Mouse (Mus musculus) layer of hippocampus, postnatal 36 days (tissue): ENCODE results near the gene Ppil1. TPM values are rescaled to one million over a fixed set of nuclear protein-coding genes. Genes with fewer than 3 reads are reported as not detected.
"Not testable (repeated sequence)": the region's sequence is repeated elsewhere in the genome, so short reads cannot be mapped to it uniquely, and the experiment has no call there.

Source experiments
- DNase-seq, 2 experiments: peaks; one replicate each; pipeline ENCODE4 v3.0.0; 2022
- total RNA-seq, 2 experiments: library from RNA; stranded (reverse); gene quantifications; 2 replicates each; pipeline ENCODE4 v1.2.3; 2021

Gene Ppil1
- total RNA-seq, 2 experiments from 2014 or later: 17.6 to 17.9 TPM

- DNase-seq: no peak
Observed at GRCm38 (mm10) chr17:29280422-29280821, 16.4 kb upstream of the Ppil1 start.

DNA sequence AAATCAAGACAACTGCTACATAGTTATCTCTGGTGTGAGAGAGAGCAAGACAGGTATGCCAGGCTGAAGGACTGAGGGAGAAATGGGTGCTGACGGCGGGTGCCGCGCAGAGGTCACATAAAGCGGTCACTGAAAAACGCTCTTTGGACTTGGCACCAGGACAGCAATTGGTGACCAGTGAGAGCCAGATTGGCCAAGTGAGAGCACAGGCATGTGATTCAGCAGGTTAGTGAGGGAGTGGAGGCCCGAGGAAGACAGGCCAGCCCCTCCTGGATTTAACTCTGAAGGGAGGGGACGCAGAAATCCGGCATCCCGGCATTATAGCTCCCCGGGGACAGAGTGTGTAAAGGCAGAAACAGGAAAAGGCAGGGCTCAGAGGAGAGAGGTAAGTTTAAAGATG is 9.9 kb upstream of the Ppil1 start:
- DNase-seq: no peak

DNA sequence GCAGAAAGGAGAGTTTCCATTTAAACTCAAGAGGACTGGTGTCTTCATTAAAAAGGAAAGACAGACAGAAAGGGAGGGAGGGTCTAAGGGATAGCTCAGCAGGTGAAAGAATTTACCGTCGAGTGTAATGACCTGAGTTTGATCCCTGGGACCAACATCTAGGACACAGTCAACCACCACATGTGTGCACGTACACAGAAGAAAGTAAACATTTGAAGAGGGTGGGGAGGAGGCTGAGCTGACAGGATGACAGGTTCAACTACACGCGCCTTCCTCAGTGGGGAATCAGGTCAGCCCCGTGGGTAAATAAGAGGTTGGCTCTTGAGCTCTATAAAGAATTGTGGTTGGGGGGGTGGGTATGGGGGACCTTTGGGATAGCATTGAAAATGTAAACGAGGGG is 9.2 kb upstream of the Ppil1 start:
- DNase-seq: no peak

DNA sequence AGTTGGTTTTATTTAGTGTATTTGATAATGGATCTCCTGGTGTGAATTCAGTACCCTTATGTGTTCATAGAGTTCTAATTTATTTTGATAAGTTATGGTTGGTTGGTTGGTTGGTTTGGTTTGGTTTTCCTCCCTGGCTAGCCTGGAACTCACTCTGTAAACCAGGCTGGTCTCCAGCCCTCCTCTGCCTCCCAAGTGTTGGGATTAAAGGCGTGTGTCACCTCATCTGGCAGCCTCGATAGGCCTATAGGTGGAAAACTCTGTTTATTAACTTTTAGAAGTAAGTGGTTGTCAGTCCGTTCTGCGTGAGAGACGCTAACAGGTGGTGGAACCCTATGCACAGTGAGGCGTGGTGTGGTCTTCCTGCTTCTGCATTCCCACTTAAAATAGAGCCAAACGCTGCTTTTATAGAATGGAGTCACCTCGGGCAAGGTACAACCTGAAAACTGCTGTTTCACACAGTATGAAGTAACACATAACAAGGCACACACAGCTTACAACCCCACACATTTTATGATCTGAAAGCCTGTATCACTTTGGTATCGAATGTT is 6.2 kb upstream of the Ppil1 start:
- DNase-seq: no peak

GRCm38 (mm10) chr17:29269349-29269706 is 5.3 kb upstream of the Ppil1 start:
- DNase-seq: no peak

DNA sequence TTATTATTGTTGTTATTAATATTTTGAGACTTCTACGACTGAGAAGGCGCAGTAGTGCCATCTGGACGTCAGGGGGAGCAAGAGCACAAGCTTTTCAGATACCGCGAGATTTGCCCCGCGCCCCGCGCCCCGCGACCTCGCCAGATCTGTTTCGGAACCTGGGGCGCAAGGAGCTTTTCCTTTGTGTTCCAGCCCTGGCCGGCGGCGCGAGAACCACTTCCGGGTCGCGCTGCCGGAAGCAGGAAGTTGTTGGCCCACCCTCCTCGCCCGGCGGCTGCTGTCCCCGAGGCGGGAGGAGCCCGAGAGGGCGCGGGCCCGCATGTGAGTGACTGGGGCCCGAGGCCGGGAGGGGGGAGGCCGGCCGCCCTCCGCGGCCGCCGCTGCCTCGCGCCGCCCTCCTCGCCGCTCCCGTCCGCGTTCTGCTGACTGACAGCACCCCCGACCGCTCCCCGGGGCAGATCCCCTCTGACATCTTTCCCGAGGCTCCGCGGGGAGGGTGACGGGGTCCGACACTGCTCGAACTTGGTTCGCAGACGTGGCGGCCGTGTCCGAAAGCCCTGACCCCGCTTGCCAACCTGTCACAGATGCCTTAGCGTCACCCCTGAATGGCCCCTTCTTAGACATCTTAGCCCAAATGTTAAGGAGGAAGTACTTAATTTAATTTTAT is 4.8 kb upstream of the Ppil1 start, which contains the start of gene BC004004:
BC004004 (plus strand) TSS at position 107 of the 667 bp plus-strand sequence.
- peak; percentile 93 for DNase-seq

GRCm38 (mm10) chr17:29267931-29268681 is 4.1 kb upstream of the Ppil1 start:
- DNase-seq: no peak

DNA sequence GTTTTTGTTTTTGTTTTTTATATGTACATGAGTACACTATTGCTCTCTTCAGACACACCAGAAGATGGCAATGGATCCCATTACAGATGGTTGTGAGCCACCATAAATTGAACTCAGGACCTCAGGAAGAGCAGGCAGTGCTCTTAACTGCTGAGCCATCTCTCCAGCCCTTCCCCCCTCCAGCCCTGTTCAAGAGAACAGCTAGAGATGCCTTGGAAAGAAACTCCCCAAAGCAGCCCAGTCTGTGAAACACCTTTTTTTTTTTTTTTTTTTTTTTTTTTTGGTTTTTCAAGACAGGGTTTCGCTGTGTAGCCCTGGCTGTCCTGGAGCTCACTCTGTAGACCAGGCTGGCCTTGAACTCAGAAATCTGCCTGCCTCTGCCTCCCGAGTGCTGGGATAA is 3.1 kb upstream of the Ppil1 start:
- not testable (repeated sequence) for DNase-seq

GRCm38 (mm10) chr17:29264760-29265159 is 774 bp upstream of the Ppil1 start:
- no peak for DNase-seq

DNA sequence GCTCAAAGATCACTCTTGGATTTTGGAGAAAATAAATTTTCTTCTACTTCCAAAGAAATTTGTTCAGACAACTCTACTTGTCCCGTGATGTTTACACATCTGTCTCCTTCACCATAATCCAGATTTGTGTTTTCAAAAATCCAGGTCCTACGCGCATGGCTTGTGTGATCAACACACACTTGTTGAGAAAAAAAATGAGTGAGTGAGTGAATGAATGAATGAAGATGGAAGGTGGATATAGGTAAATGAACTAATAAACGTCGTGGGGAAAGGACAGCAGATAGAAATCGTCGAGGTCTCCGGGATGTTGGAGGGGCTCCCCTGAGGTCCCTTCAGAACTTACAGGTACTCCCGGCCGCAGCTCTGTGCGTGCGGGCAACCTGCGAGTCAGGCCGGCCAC is 569 bp downstream of the Ppil1 start:
- no peak for DNase-seq

GRCm38 (mm10) chr17:29262259-29262649 is 1.7 kb downstream of the Ppil1 start:
- no peak for DNase-seq

GRCm38 (mm10) chr17:29261603-29262258 is 2.3 kb downstream of the Ppil1 start:
- DNase-seq: no peak

DNA sequence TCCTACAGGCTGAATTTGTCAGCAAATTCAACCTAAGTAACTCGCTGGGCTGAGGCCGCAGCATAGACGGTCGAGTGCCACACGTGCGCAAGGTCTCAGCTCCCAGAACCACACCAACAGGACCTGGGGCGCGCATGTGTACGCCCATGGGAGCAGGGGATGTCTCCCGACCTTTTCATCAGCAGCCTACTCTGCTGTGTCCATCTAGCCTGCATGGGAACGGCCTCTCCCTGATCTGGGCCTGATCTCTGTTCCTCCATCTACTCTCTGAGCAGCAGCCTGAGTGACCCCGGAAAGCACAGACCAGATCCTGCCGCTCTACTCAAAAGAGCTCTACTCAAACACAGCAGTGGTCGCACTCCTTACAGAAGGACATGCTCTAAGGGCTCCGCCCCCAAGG is 3.5 kb downstream of the Ppil1 start:
- DNase-seq: no peak

DNA sequence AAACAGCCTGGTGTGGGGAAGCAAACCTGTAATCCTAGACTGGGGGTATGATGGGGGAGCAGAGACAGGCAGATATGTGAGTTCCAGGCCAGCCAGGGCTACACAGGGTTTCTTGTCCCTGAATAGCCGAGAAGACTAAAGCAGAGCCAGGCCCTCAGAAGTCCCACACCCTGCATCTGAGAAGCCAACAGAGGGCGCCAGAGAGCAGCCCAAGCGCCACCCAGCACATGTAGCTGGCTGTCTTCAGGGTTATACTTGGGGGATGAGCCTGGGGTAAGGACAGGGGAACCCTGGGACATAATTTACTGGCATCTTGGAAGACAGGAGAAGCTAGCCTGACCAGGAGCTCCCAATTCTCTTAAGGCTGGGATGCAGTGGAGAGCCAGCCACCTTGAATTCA is 4.5 kb downstream of the Ppil1 start:
- peak; percentile 63 to 64 for DNase-seq

GRCm38 (mm10) chr17:29258921-29259320 is 5.1 kb downstream of the Ppil1 start:
- no peak for DNase-seq

DNA sequence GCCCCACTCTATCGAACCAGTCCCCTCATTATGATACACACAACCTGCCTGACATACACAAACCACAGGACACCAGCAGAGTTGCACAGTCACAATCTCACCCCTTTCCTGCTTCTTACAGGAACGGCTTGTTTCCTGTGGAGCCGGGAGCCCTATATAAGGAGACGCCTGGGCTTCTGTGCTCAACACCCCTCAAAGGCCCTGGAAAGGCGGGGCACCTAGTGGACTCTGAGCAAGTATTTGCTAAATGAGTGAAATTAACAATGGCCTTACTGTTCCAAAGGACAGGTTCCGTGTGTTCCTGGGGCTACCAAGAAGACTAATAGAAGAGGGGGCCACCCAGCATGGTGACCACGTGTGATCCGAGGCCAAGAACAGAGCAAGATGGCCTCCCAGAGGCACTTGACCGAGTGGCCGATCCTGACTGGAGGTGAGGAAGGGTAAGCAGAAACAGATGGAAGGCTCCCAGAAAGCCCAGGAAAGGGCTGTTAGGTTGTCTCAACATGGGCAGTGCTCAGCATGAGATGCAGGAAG is 5.9 kb downstream of the Ppil1 start:
- DNase-seq: no peak

DNA sequence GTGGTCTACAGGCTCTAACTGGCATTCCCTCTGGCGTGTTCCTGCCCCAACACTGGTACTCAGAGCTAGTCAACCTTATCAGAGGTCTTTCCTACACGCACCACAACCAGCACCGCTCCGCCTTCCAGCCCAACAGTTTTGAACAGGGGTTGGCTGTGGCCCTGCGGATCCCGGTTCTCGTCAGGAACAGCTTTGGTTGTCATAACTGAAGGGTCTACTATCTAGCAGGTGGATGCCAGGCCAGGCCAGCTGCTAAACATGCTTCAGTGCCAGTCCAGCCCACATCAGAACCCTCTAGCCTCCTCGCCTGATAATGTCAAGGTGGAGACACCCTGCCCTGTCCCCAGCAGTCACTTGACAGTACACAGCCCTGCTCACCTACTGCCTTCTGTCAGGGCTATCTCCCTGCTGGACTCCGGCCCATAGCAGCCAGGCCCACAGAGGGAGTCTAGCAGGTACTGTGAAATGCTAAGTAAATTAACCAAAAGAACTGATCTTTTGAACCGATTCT is 6.9 kb downstream of the Ppil1 start:
- no peak for DNase-seq

- DNase-seq: no peak
Observed at GRCm38 (mm10) chr17:29256507-29256906, 7.5 kb downstream of the Ppil1 start.

- DNase-seq: not testable (repeated sequence)
Observed at GRCm38 (mm10) chr17:29254784-29255183, 9.2 kb downstream of the Ppil1 start.

GRCm38 (mm10) chr17:29253684-29254083 is 10.3 kb downstream of the Ppil1 start:
- no peak for DNase-seq

GRCm38 (mm10) chr17:29253236-29253635 is 10.8 kb downstream of the Ppil1 start:
- DNase-seq: no peak

- no peak for DNase-seq
Observed at GRCm38 (mm10) chr17:29251608-29252390, 12.2 kb downstream of the Ppil1 start.
